Mouse (Mus musculus): Measurements from ENCODE around the gene Macrod1. TPM values are rescaled to one million over a fixed set of nuclear protein-coding genes. Genes with fewer than 3 reads are reported as not detected.

Gene Macrod1
- polyA plus RNA-seq, 1 experiment from 2014 or later, result 5.6 TPM

- no peak overlapping the region for H3K4me3 ChIP-seq (ENCODE audit: low read depth, low read length)
- H3K36me3 ChIP-seq (ENCODE audit: control insufficient read depth, insufficient read depth, low read length), result no peaks in the 10 kb centered on the region
- ATAC-seq (ENCODE audit: low read depth), result no peak
- peaks cover 14% of the 10 kb centered on the region for H3K4me1 ChIP-seq (ENCODE audit: control insufficient read depth, insufficient read depth, low read length)
- no peak overlapping the region for H3K27ac ChIP-seq (ENCODE audit: low read depth, low read length)
- no peak overlapping the region for H3K9ac ChIP-seq (replicated peaks; ENCODE audit: low read depth, low read length)
- no peaks in the 10 kb centered on the region for H3K27me3 ChIP-seq (ENCODE audit: control insufficient read depth, insufficient read depth, low read length)
- no peaks in the 10 kb centered on the region for H3K9me3 ChIP-seq (ENCODE audit: control insufficient read depth, low read length)
- H3K4me2 ChIP-seq (ENCODE audit: low read depth, low read length), result no peak overlapping the region
- 92% methylated on average over 4 of the region's 4 CpGs for WGBS
These were observed 69.0 kb downstream of the Macrod1 start for GRCm38 (mm10) chr19:7125526-7126156.

- H3K9me3 ChIP-seq (ENCODE audit: control insufficient read depth, low read length), result no peaks in the 10 kb centered on the region
- no peak overlapping the region for H3K9ac ChIP-seq (replicated peaks; ENCODE audit: low read depth, low read length)
- H3K4me2 ChIP-seq (ENCODE audit: low read depth, low read length), result no peak overlapping the region
- H3K27me3 ChIP-seq (ENCODE audit: control insufficient read depth, insufficient read depth, low read length), result no peaks in the 10 kb centered on the region
- ATAC-seq (ENCODE audit: low read depth), result no peak
- H3K4me1 ChIP-seq (ENCODE audit: control insufficient read depth, insufficient read depth, low read length), result peaks cover 14% of the 10 kb centered on the region
- H3K36me3 ChIP-seq (ENCODE audit: control insufficient read depth, insufficient read depth, low read length), result no peaks in the 10 kb centered on the region
- H3K4me3 ChIP-seq (ENCODE audit: low read depth, low read length), result no peak overlapping the region
- H3K27ac ChIP-seq (ENCODE audit: low read depth, low read length), result no peak overlapping the region
- WGBS, result 88% methylated on average over 1 of the region's 1 CpGs
These were observed 69.6 kb downstream of the Macrod1 start for GRCm38 (mm10) chr19:7126209-7126608.

- H3K27ac ChIP-seq (ENCODE audit: low read depth, low read length), result no peak overlapping the region
- H3K4me2 ChIP-seq (ENCODE audit: low read depth, low read length), result no peak overlapping the region
- no peaks in the 10 kb centered on the region for H3K27me3 ChIP-seq (ENCODE audit: control insufficient read depth, insufficient read depth, low read length)
- no peak overlapping the region for H3K9ac ChIP-seq (replicated peaks; ENCODE audit: low read depth, low read length)
- H3K4me3 ChIP-seq (ENCODE audit: low read depth, low read length), result no peak overlapping the region
- no peaks in the 10 kb centered on the region for H3K36me3 ChIP-seq (ENCODE audit: control insufficient read depth, insufficient read depth, low read length)
- ATAC-seq (ENCODE audit: low read depth), result no peak
- no peaks in the 10 kb centered on the region for H3K9me3 ChIP-seq (ENCODE audit: control insufficient read depth, low read length)
- peaks cover 13% of the 10 kb centered on the region for H3K4me1 ChIP-seq (ENCODE audit: control insufficient read depth, insufficient read depth, low read length)
- WGBS, result 65% methylated on average over 2 of the region's 2 CpGs
These were observed 70.3 kb downstream of the Macrod1 start for GRCm38 (mm10) chr19:7126933-7127332.

GRCm38 (mm10) chr19:7128551-7129475 lies 72.2 kb downstream of the Macrod1 start:
- 52% methylated on average over 19 of the region's 19 CpGs for WGBS
- 0 out of 2 replicates have a peak, but pooled peaks have one; percentile 16 for ATAC-seq (ENCODE audit: low read depth)
- no peak overlapping the region for H3K27ac ChIP-seq (ENCODE audit: low read depth, low read length)

GRCm38 (mm10) chr19:7130317-7130716 lies 73.7 kb downstream of the Macrod1 start:
- no peaks in the 10 kb centered on the region for H3K27me3 ChIP-seq (ENCODE audit: control insufficient read depth, insufficient read depth, low read length)
- H3K36me3 ChIP-seq (ENCODE audit: control insufficient read depth, insufficient read depth, low read length), result no peaks in the 10 kb centered on the region
- H3K4me1 ChIP-seq (ENCODE audit: control insufficient read depth, insufficient read depth, low read length), result peaks cover 22% of the 10 kb centered on the region
- no peak overlapping the region for H3K9ac ChIP-seq (replicated peaks; ENCODE audit: low read depth, low read length)
- no peak overlapping the region for H3K4me3 ChIP-seq (ENCODE audit: low read depth, low read length)
- 67% methylated on average over 11 of the region's 11 CpGs for whole genome bisulfite sequencing
- ATAC-seq (ENCODE audit: low read depth), result no peak
- no peak overlapping the region for H3K4me2 ChIP-seq (ENCODE audit: low read depth, low read length)
- H3K27ac ChIP-seq (ENCODE audit: low read depth, low read length), result no peak overlapping the region
- no peaks in the 10 kb centered on the region for H3K9me3 ChIP-seq (ENCODE audit: control insufficient read depth, low read length)

More at GRCm38 (mm10) chr19:7128551-7129475, 72.2 kb downstream of the Macrod1 start:
- no peaks in the 10 kb centered on the region for H3K36me3 ChIP-seq (ENCODE audit: control insufficient read depth, insufficient read depth, low read length)
- no peaks in the 10 kb centered on the region for H3K27me3 ChIP-seq (ENCODE audit: control insufficient read depth, insufficient read depth, low read length)
- no peaks in the 10 kb centered on the region for H3K9me3 ChIP-seq (ENCODE audit: control insufficient read depth, low read length)
- H3K4me1 ChIP-seq (ENCODE audit: control insufficient read depth, insufficient read depth, low read length), result peaks cover 7% of the 10 kb centered on the region
- H3K9ac ChIP-seq (replicated peaks; ENCODE audit: low read depth, low read length), result 0 out of 2 replicates have a peak overlapping the region, but pooled peaks have one; percentile 28
- no peak overlapping the region for H3K4me3 ChIP-seq (ENCODE audit: low read depth, low read length)
- no peak overlapping the region for H3K4me2 ChIP-seq (ENCODE audit: low read depth, low read length)

- no peak overlapping the region for H3K27ac ChIP-seq (ENCODE audit: low read depth, low read length)
- H3K4me1 ChIP-seq (ENCODE audit: control insufficient read depth, insufficient read depth, low read length), result peaks cover 53% of the 10 kb centered on the region
- H3K4me3 ChIP-seq (ENCODE audit: low read depth, low read length), result no peak overlapping the region
- H3K36me3 ChIP-seq (ENCODE audit: control insufficient read depth, insufficient read depth, low read length), result no peaks in the 10 kb centered on the region
- H3K9me3 ChIP-seq (ENCODE audit: control insufficient read depth, low read length), result no peaks in the 10 kb centered on the region
- ATAC-seq (ENCODE audit: low read depth), result no peak
- 69% methylated on average over 9 of the region's 9 CpGs for WGBS
- no peak overlapping the region for H3K4me2 ChIP-seq (ENCODE audit: low read depth, low read length)
- no peak overlapping the region for H3K9ac ChIP-seq (replicated peaks; ENCODE audit: low read depth, low read length)
- no peaks in the 10 kb centered on the region for H3K27me3 ChIP-seq (ENCODE audit: control insufficient read depth, insufficient read depth, low read length)
These were observed 76.8 kb downstream of the Macrod1 start for GRCm38 (mm10) chr19:7133436-7133835.

- no peak overlapping the region for H3K4me3 ChIP-seq (ENCODE audit: low read depth, low read length)
- H3K9ac ChIP-seq (replicated peaks; ENCODE audit: low read depth, low read length), result no peak overlapping the region
- no peaks in the 10 kb centered on the region for H3K36me3 ChIP-seq (ENCODE audit: control insufficient read depth, insufficient read depth, low read length)
- WGBS, result 12% methylated on average over 17 of the region's 17 CpGs
- peaks cover 58% of the 10 kb centered on the region for H3K4me1 ChIP-seq (ENCODE audit: control insufficient read depth, insufficient read depth, low read length)
- H3K4me2 ChIP-seq (ENCODE audit: low read depth, low read length), result no peak overlapping the region
- peak; percentile 42 for ATAC-seq (ENCODE audit: low read depth)
- H3K27me3 ChIP-seq (ENCODE audit: control insufficient read depth, insufficient read depth, low read length), result no peaks in the 10 kb centered on the region
- H3K27ac ChIP-seq (ENCODE audit: low read depth, low read length), result peak overlapping the region; percentile 36
- H3K9me3 ChIP-seq (ENCODE audit: control insufficient read depth, low read length), result no peaks in the 10 kb centered on the region
These were observed 78.1 kb downstream of the Macrod1 start for GRCm38 (mm10) chr19:7134631-7135091.

GRCm38 (mm10) chr19:7135525-7135924 lies 78.9 kb downstream of the Macrod1 start:
- H3K4me1 ChIP-seq (ENCODE audit: control insufficient read depth, insufficient read depth, low read length), result peaks cover 64% of the 10 kb centered on the region
- no peak overlapping the region for H3K9ac ChIP-seq (replicated peaks; ENCODE audit: low read depth, low read length)
- H3K4me3 ChIP-seq (ENCODE audit: low read depth, low read length), result no peak overlapping the region
- peak overlapping the region; percentile 36 for H3K27ac ChIP-seq (ENCODE audit: low read depth, low read length)
- H3K36me3 ChIP-seq (ENCODE audit: control insufficient read depth, insufficient read depth, low read length), result no peaks in the 10 kb centered on the region
- H3K9me3 ChIP-seq (ENCODE audit: control insufficient read depth, low read length), result no peaks in the 10 kb centered on the region
- H3K27me3 ChIP-seq (ENCODE audit: control insufficient read depth, insufficient read depth, low read length), result no peaks in the 10 kb centered on the region
- H3K4me2 ChIP-seq (ENCODE audit: low read depth, low read length), result 0 out of 2 replicates have a peak overlapping the region, but pooled peaks have one; percentile 3
- under 1% methylated on average over 9 of the region's 9 CpGs for WGBS
- peak; percentile 64; the same call in 1 of the 2 replicates for ATAC-seq (ENCODE audit: low read depth)

- peak; percentile 41; the same call in 1 of the 2 replicates for ATAC-seq (ENCODE audit: low read depth)
- no peak overlapping the region for H3K9ac ChIP-seq (replicated peaks; ENCODE audit: low read depth, low read length)
These were observed 79.4 kb downstream of the Macrod1 start for GRCm38 (mm10) chr19:7136016-7136415.

More at GRCm38 (mm10) chr19:7136016-7136415, 79.4 kb downstream of the Macrod1 start:
- Histone ChIP-seq H3K36me3 (ENCODE audit: control insufficient read depth, insufficient read depth, low read length) (no peaks in the 10 kb centered on the region), H3K9me3 (ENCODE audit: control insufficient read depth, low read length) (no peaks in the 10 kb centered on the region), H3K4me3 (ENCODE audit: low read depth, low read length) (no peak overlapping the region), H3K4me2 (ENCODE audit: low read depth, low read length) (0 out of 2 replicates have a peak overlapping the region, but pooled peaks have one; percentile 3), H3K27ac (ENCODE audit: low read depth, low read length) (peak overlapping the region; percentile 36), H3K27me3 (ENCODE audit: control insufficient read depth, insufficient read depth, low read length) (no peaks in the 10 kb centered on the region), H3K4me1 (ENCODE audit: control insufficient read depth, insufficient read depth, low read length) (peaks cover 68% of the 10 kb centered on the region)
- WGBS, result 2% methylated on average over 9 of the region's 9 CpGs

Data from neural tube, embryonic 14.5 days (tissue).